Mouse (Mus musculus) lung, embryonic 14.5 days (tissue): Measurements from ENCODE around the gene Rala. TPM values are rescaled to one million over a fixed set of nuclear protein-coding genes. Genes with fewer than 3 reads are reported as not detected.

ENCODE experiments used
- ATAC-seq: fragments of 200-750 bp; cut with Nextera tagmentation; 2 replicates; pipeline ENCODE4 v1.8.0; 2017; ENCODE audit warnings: mild to moderate bottlenecking, moderate TSS enrichment, moderate library complexity; ENCODE audit not compliant: insufficient read depth
- DNase-seq: peaks from one replicate; pipeline ENCODE4 v3.0.0-alpha.2; 2015
- H3K27ac ChIP-seq: fragments of 300-500 bp; sonication (generic); 2 replicates; pipeline ENCODE4 v1.5.1; 2014; ENCODE audit warnings: low read depth, mild to moderate bottlenecking, moderate library complexity
- H3K27me3 ChIP-seq: fragments of 300-500 bp; sonication (generic); 2 replicates; pipeline ENCODE4 v1.6.1; 2014; ENCODE audit warnings: low read length, control low read depth; ENCODE audit not compliant: insufficient read depth
- H3K36me3 ChIP-seq: fragments of 300-500 bp; sonication (generic); 2 replicates; pipeline ENCODE4 v1.6.1; 2014; ENCODE audit warnings: control low read depth; ENCODE audit not compliant: insufficient read depth
- H3K4me1 ChIP-seq: fragments of 300-500 bp; sonication (generic); 2 replicates; pipeline ENCODE4 v1.6.1; 2014; ENCODE audit warnings: antibody characterized with exemption, control low read depth; ENCODE audit not compliant: insufficient read depth
- H3K4me2 ChIP-seq: fragments of 300-500 bp; sonication (generic); 2 replicates; pipeline ENCODE4 v1.6.1; 2014; ENCODE audit warnings: mild to moderate bottlenecking
- H3K4me3 ChIP-seq: fragments of 300-500 bp; sonication (generic); 2 replicates; pipeline ENCODE4 v1.5.1; 2014; ENCODE audit warnings: low read depth, low read length
- H3K9ac ChIP-seq: fragments of 300-500 bp; sonication (generic); 2 replicates; pipeline ENCODE4 v1.6.1; 2014
- H3K9me3 ChIP-seq: fragments of 300-500 bp; sonication (generic); 2 replicates; pipeline ENCODE4 v1.6.1; 2016; ENCODE audit warnings: low read depth, low read length, control low read depth
- CTCF ChIP-seq: IDR thresholded peaks from 2 replicates; pipeline ENCODE4 v1.5.1; 2016; ENCODE audit warnings: antibody characterized with exemption, low read depth
- WGBS: fragments of 180-500 bp; shearing (Covaris S2); extraction: QIAGEN DNeasy Blood & Tissue Kit; methylation state at CpG from one replicate; pipeline ENCODE4 v1.1.7; 2014; 5-methylcytosine and 5-hydroxymethylcytosine counted together
- polyA plus RNA-seq: library from polyadenylated mRNA; unstranded; fragments of >200 nt; fragmentation: Nextera tagmentation; extraction: Ambion mirVana; gene quantifications from 2 replicates; pipeline ENCODE4 v1.2.1, GENCODE M21; 2014

The Rala gene
- polyA plus RNA-seq, 1 experiment from 2014 or later = 109 TPM

- Histone ChIP-seq H3K36me3 (no peaks in the 10 kb centered on the region), H3K9ac (no peak overlapping the region), H3K4me1 (no peaks in the 10 kb centered on the region), H3K27me3 (no peaks in the 10 kb centered on the region), H3K4me2 (no peak overlapping the region), H3K4me3 (no peak overlapping the region), H3K27ac (no peak overlapping the region), H3K9me3 (no peaks in the 10 kb centered on the region)
- DNase-seq (no peak), ATAC-seq (no peak)
- TF ChIP-seq CTCF = no peak
- 69% methylated on average over 18 of the region's 18 CpGs for WGBS
Observed at GRCm38 (mm10) chr13:17949555-17949954, 5.5 kb upstream of the Rala start.

- under 1% methylated on average over 67 of the region's 70 CpGs for WGBS
- no peak for TF ChIP-seq CTCF
Observed at GRCm38 (mm10) chr13:17943306-17944077, 547 bp downstream of the Rala start.

GRCm38 (mm10) chr13:17942338-17942737 lies 1.7 kb downstream of the Rala start:
- H3K4me1 ChIP-seq = peaks cover 4% of the 10 kb centered on the region; the same call in 1 of the 2 replicates
- no peak for TF ChIP-seq CTCF
- H3K4me2 ChIP-seq = peak overlapping the region; percentile 62
- H3K4me3 ChIP-seq = peak overlapping the region; percentile 86; the same call in 1 of the 2 replicates
- no peak overlapping the region for H3K27ac ChIP-seq
- DNase-seq (no peak), ATAC-seq (no peak)
- peaks cover 3% of the 10 kb centered on the region; the same call in 1 of the 2 replicates for H3K36me3 ChIP-seq
- no peaks in the 10 kb centered on the region for H3K9me3 ChIP-seq
- H3K9ac ChIP-seq = no peak overlapping the region; the same call in 1 of the 2 replicates
- no peaks in the 10 kb centered on the region for H3K27me3 ChIP-seq
- WGBS = 60% methylated on average over 6 of the region's 6 CpGs

More at GRCm38 (mm10) chr13:17943306-17944077, 547 bp downstream of the Rala start:
- DNase-seq (no peak), ATAC-seq (peak; percentile 85)
- H3K4me2 ChIP-seq = peak overlapping the region; percentile 62
- peak overlapping the region; percentile 85 for H3K9ac ChIP-seq
- H3K27me3 ChIP-seq = no peaks in the 10 kb centered on the region
- H3K4me1 ChIP-seq = peaks cover 4% of the 10 kb centered on the region; the same call in 1 of the 2 replicates
- no peaks in the 10 kb centered on the region for H3K9me3 ChIP-seq
- H3K27ac ChIP-seq = peak overlapping the region; percentile 90
- H3K4me3 ChIP-seq = peak overlapping the region; percentile 86
- peaks cover 3% of the 10 kb centered on the region; the same call in 1 of the 2 replicates for H3K36me3 ChIP-seq

- Histone ChIP-seq H3K27ac (peak overlapping the region; percentile 54), H3K9ac (no peak overlapping the region), H3K9me3 (no peaks in the 10 kb centered on the region), H3K4me1 (no peaks in the 10 kb centered on the region), H3K36me3 (0 out of 2 replicates have a peak, but pooled peaks cover 4% of the 10 kb centered on the region), H3K27me3 (no peaks in the 10 kb centered on the region), H3K4me3 (no peak overlapping the region), H3K4me2 (no peak overlapping the region)
- TF ChIP-seq CTCF = no peak
- WGBS = 48% methylated on average over 1 of the region's 1 CpGs
- peak; percentile 89 for ATAC-seq
- DNase-seq = peak; percentile 88
Observed at GRCm38 (mm10) chr13:17907309-17907708, 36.7 kb downstream of the Rala start.

GRCm38 (mm10) chr13:17901474-17901873 lies 42.6 kb downstream of the Rala start:
- no peak overlapping the region for H3K4me2 ChIP-seq
- 71% methylated on average over 4 of the region's 4 CpGs for WGBS
- ATAC-seq (peak; percentile 28; the same call in 1 of the 2 replicates), DNase-seq (no peak)
- H3K36me3 ChIP-seq = 0 out of 2 replicates have a peak, but pooled peaks cover 4% of the 10 kb centered on the region
- H3K9ac ChIP-seq = no peak overlapping the region
- no peaks in the 10 kb centered on the region for H3K9me3 ChIP-seq
- H3K4me3 ChIP-seq = no peak overlapping the region
- TF ChIP-seq CTCF = no peak
- H3K27ac ChIP-seq = no peak overlapping the region
- H3K4me1 ChIP-seq = no peaks in the 10 kb centered on the region
- H3K27me3 ChIP-seq = no peaks in the 10 kb centered on the region

- no peak overlapping the region for H3K27ac ChIP-seq
- ATAC-seq = no peak
- 79% methylated on average over 5 of the region's 5 CpGs for WGBS
Observed at GRCm38 (mm10) chr13:17900641-17901040, 43.4 kb downstream of the Rala start.

GRCm38 (mm10) chr13:17897040-17897439 lies 47.0 kb downstream of the Rala start:
- 52% methylated on average over 1 of the region's 1 CpGs for WGBS

More at GRCm38 (mm10) chr13:17900641-17901040, 43.4 kb downstream of the Rala start:
- TF ChIP-seq CTCF = no peak
- peaks cover 4% of the 10 kb centered on the region; the same call in 1 of the 2 replicates for H3K36me3 ChIP-seq
- H3K27me3 ChIP-seq = no peaks in the 10 kb centered on the region
- no peak overlapping the region for H3K4me2 ChIP-seq
- no peak overlapping the region for H3K9ac ChIP-seq
- H3K9me3 ChIP-seq = no peaks in the 10 kb centered on the region
- H3K4me1 ChIP-seq = no peaks in the 10 kb centered on the region
- DNase-seq = no peak
- H3K4me3 ChIP-seq = no peak overlapping the region

More at GRCm38 (mm10) chr13:17897040-17897439, 47.0 kb downstream of the Rala start:
- no peak for DNase-seq
- Histone ChIP-seq H3K4me1 (no peaks in the 10 kb centered on the region), H3K9ac (no peak overlapping the region), H3K27me3 (no peaks in the 10 kb centered on the region), H3K9me3 (no peaks in the 10 kb centered on the region), H3K4me2 (no peak overlapping the region), H3K27ac (no peak overlapping the region), H3K36me3 (peaks cover 10% of the 10 kb centered on the region), H3K4me3 (no peak overlapping the region)
- no peak for ATAC-seq
- TF ChIP-seq CTCF = no peak
